Mouse (Mus musculus) E14TG2a.4 (cell line): ENCODE measurements around the gene Tmprss13.

Experiments
- CTCF ChIP-seq: conservative IDR thresholded peaks from 2 replicates; pipeline ENCODE4 v1.5.1; 2014; ENCODE audit warnings: low read length
- NANOG ChIP-seq: IDR thresholded peaks from 2 replicates; pipeline ENCODE4 v1.6.1; 2014; ENCODE audit warnings: borderline replicate concordance, low read length, mixed read lengths
- POU5F1 ChIP-seq: IDR thresholded peaks from 2 replicates; pipeline ENCODE4 v1.6.1; 2014; ENCODE audit warnings: low read length, borderline replicate concordance

- TF ChIP-seq CTCF = no peak
- TF ChIP-seq NANOG = no peak
- TF ChIP-seq POU5F1 = no peak
These were observed 2.6 kb downstream of the Tmprss13 start for GRCm38 (mm10) chr9:45321465-45321864.
